Mouse (Mus musculus): Measurements from ENCODE around the gene Itgae. TPM values are rescaled to one million over a fixed set of nuclear protein-coding genes. Genes with fewer than 3 reads are reported as not detected.

Itgae gene
- total RNA-seq, 2 experiments from 2014 or later, result 0.07 to 0.16 TPM

DNA sequence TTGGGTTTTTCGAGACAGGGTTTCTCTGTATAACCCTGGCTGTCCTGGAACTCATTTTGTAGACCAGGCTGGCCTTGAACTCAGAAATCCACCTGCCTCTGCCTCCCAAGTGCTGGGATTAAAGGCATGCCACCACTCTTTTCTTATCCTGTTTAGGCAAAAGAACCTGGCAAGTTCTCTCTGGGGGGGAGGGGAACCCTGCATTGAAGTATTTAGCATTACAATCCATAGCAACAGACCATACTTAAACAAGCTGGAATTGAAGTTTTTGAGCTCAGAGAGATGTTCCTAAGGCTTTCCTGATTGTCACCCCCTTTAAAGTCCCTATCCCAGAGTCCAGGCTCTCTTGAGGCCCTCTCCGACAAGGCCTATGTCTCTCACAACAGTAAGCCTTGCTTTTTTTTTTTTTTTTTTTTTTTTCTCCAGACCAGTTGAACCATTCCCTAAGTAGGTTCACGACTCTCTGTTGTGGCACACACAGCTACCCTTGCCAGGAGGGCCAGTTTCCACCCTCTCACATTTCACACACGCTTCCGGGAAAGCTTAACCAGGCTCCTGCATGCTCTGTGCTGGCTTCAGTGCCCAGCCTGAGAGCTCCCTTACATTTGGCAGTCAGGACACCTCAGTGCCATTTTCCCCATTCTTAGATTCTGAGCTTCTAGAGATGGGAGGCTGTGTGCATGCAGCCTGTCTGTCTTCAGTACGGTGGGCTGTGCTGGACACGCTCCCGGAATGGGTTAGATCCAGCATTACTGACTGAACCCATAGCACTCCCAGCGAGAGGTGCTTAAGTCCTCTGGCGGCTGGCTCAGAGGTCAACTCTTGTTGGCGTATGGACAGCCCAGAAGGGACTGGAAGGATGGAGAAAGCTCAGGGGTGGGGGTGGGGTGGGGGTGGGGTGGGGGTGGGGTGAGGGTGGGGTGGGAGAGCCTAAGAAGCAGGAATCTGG, 55.9 kb downstream of the Itgae start:
- no peak for DNase-seq (ENCODE audit: low spot score in 2 of 2)

DNA sequence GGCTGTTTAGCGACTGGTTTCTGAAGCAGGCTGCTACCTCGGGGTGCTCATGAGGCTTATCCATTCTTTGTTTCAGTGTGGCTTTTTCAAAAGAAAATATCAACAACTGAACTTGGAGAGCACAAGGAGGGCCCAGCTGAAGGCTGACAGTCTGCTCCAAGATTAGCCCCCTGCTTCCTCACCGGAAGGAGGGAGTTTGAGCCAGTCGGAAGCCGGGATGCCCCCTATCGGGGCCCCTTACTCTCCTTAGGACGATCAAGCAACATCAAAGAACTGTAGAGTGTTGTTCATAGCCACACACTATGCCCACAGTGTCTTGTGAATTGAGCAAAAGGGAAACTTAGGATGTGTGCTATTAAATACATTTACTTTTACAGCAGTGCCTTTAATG, 56.6 kb downstream of the Itgae start:
- no peak for DNase-seq (ENCODE audit: low spot score in 2 of 2)

GRCm38 (mm10) chr11:73148209-73148608, 57.8 kb downstream of the Itgae start:
- no peak for DNase-seq (ENCODE audit: low spot score in 2 of 2)

GRCm38 (mm10) chr11:73155071-73155470, 64.7 kb downstream of the Itgae start:
- no peak for DNase-seq (ENCODE audit: low spot score in 2 of 2)

- DNase-seq (ENCODE audit: low spot score in 2 of 2), result peak in 1 of 2 experiments; percentile 61
Observed at GRCm38 (mm10) chr11:73159957-73160810, 69.8 kb downstream of the Itgae start, which contains the start of gene P2rx5. Gene P2rx5 (plus strand): TSS chr11:73160421.

DNA sequence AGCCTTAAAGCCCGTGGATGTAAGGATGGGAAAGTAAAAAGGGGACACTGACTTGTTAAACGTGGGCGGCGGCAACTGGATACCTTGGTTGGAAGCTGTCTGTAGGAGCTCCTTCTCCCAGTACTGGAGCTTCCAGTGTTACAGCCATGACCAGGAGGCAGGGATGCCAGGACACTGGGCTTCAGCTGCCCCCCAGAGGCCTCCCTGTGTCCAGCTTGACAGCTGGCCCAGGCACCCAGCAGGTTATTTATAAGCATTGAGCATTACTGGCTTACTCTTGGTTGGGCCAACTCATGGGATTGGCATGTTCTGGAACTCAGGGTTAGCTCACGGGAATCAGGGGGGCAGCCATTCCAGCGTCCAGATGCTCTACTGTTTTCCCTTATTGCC, 70.4 kb downstream of the Itgae start:
- peak in 1 of 2 experiments; percentile 41 for DNase-seq (ENCODE audit: low spot score in 2 of 2)

GRCm38 (mm10) chr11:73161616-73162015, 71.2 kb downstream of the Itgae start:
- no peak for DNase-seq (ENCODE audit: low spot score in 2 of 2)

DNA sequence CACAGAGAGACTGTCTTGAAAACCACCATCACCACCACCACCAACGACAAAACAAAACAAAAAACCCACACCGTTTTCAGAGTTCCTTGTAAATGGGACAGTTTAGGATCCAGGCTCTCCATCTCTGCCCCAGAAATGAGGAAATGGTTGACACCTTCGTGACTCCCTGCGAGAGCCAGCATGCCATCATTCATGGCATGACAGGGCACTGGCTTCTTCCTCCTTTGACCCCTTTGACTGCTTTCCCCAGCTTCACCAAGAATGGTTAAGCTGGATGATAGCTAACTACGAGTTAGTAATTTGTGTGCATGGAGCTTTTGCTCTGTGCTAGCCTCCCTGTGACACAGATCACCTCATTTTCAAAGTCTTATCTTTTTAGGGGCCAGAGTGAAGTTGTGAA, 71.9 kb downstream of the Itgae start:
- no peak for DNase-seq (ENCODE audit: low spot score in 2 of 2)

DNA sequence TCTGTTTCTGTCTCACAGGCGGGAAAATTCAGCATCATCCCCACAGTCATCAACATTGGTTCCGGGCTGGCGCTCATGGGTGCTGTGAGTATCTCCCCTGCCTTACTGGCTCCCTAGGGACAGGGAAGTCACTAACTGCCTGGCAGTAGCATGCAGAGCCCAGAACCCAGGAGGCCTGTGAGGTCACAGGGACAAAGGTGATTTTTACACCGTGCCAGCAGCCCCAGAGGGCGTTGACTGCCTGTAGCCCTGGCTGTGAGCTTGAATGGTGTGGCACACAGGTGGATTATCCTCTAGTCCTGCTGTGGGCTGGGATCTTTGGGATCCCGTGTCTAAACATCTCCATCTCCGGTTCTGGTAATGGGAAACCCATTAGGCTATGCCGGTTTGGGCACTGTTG, 77.7 kb downstream of the Itgae start:
- DNase-seq (ENCODE audit: low spot score in 2 of 2), result no peak

DNA sequence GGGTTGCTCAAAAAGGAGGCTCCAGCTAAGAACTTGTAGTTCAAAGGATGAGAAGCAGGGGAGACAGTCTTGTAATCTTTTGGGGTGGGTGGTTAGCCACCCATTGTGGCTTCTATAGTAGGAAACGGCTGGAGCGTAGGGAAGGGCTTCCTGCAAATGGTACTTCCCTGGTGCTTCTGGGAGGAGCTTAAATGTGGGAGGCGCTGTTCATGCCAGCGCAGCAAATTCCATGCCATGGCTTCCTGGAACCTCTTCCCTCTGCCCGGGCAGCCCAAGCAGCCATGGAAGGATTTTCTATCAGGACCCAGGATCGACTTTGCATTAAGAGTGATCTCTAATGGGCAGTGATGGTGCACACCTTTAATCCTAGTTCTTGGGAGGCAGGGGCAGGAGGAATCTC, 78.2 kb downstream of the Itgae start:
- DNase-seq (ENCODE audit: low spot score in 2 of 2), result no peak

DNA sequence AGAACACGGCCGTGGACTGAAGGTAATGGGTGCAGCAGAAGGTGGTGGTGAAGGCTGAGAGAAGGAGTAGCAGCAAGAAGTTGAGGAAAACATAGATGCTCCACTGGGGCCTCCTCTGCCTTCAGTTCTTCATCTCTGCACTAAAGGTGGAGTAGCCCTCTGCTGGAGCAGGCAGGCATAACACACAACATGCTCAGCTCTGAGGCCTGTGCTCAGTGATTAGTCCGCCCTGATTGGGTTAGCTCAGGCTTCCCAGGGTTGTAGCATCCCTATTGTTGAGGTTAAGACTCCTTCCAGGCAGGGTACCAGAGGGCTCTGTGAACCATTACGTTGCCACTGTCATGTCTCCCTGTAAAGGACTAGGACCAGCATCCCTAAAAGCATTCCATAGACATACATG, 78.8 kb downstream of the Itgae start:
- DNase-seq (ENCODE audit: low spot score in 2 of 2), result peak in 1 of 2 experiments; percentile 62

GRCm38 (mm10) chr11:73172186-73172585, 81.8 kb downstream of the Itgae start:
- DNase-seq (ENCODE audit: low spot score in 2 of 2), result peak in 1 of 2 experiments; percentile 42

- DNase-seq (ENCODE audit: low spot score in 2 of 2), result no peak
Observed at GRCm38 (mm10) chr11:73175612-73176011, 85.2 kb downstream of the Itgae start.

- DNase-seq (ENCODE audit: low spot score in 2 of 2), result no peak
Observed at GRCm38 (mm10) chr11:73176186-73176585, 85.8 kb downstream of the Itgae start.

DNA sequence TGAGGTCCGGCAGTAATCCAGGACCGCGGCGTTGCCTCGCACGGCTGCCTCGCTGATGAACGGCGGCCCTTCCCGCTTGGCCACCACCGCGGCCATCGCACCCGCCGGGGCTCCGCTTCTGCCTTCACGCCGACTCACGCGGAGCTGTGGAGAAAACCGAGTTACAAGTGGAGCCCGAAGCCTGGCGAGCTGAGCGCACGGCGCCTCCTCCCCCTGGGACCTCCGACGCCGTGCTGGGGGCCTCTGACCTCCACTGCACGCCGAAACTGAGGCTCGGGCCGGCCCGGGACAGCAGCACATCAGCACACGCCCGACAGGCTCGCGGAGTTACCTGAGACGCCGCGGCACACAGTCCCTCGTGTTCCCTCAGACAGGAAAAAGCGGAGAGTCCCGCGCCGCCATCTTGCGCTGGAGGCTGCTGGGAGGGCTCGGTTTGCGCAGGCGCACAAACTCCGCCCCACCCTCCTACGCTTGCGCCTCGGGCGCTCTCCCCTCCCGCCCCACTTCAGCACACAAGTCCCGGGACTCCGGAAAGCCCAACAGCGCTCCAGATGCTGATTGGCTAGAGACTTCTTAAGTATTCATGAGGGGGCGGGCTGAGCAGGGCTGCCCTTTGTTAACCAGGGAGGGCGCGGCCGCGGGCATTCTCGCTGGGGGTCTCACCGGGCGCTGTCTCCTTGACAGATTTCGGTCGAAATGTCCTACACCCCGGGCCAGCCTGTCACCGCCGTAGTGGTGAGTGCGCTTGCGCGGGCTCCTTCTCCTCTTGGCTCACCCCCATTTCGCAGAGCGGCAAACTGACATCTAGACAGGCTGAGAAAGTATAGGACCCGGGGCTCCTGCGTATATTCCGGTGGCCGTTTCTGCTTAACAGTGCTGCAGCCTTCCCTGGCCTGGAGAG, 86.5 kb downstream of the Itgae start, which contains the start of the genes Emc6 and Tax1bp3:
Emc6 (minus strand) TSS at position 430 of the 901 bp plus-strand sequence.
Tax1bp3 (plus strand) TSS at position 476 of the 901 bp plus-strand sequence.
- peak; percentile 93 to 97 for DNase-seq (ENCODE audit: low spot score in 2 of 2)

DNA sequence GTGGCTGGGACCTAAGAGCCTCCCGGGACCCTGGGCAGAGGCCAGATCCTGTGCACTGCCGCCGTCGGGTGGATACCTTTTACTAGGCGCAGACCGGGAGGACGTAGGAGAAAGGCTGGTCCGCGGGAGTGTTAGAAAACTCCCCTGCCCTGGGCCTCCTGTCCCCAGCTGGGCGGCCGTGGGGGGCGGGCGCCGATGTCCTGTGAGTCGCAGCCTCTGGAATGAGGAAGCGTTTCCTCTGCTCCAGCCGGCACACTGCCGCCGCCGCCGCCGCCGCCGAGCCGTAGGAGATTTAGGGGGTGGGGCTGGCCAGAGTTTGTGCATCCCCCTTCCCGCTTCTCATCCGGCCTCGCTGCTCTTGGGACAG, 87.1 kb downstream of the Itgae start:
- peak; percentile 83 to 89 for DNase-seq (ENCODE audit: low spot score in 2 of 2)

- DNase-seq (ENCODE audit: low spot score in 2 of 2), result no peak
Observed at GRCm38 (mm10) chr11:73177895-73178294, 87.5 kb downstream of the Itgae start.

DNA sequence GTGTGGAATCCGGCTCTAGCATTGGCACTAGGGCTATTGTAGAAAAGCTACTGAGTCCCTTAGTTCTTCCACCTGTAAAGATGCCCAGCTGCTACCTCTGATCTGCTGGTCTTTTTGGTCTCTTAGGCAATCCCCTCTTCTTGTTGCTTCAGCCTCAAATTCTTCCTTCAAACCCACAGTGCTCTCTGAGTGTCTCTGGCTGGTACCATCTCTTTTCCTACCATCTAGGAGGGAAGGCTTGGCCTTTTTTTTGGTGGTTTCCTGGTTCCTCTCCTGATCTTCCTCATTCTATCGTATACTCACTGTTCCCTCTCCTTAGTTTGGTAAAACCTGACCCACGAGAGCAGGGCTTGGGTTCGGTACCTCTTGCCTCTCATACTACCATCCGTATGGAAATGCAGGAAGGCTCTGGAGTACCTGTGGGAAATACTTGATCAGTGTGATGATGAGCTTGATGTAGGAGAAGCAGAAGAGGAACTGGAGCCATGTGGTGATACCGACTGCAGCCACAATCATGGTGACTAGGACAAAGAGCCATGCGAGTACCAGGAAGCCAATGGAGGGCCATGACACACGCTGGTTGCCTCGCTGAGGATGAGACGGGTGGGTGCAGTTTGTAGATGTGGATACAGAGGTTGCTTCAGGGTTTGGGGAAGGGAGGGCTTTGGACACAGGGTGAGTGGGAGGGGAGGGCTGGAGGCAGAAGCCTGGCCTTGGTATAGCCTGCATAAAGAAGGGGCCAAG, 95.7 kb downstream of the Itgae start:
- DNase-seq (ENCODE audit: low spot score in 2 of 2), result no peak

DNA sequence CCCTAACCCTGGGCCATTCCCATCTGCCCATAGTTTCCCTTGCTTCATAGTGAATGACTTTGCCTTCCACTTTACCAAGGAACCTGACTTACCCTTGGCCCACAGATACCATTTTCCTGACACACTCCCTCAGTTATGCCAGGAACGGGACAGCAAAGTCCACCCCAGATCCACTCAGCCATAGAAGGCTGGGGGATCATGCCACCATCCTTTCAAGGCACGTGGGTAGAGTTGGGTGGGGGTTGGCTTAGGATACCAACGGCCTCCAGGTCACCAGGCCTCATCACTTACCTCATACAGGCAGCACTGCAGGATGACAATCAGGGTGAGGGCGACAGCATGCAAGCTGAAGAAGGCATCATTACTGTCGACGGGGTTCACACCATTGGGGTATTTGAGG, 96.8 kb downstream of the Itgae start:
- DNase-seq (ENCODE audit: low spot score in 2 of 2), result no peak

GRCm38 (mm10) chr11:73193047-73193446, 102.7 kb downstream of the Itgae start:
- no peak for DNase-seq (ENCODE audit: low spot score in 2 of 2)

Data from gastrocnemius, postnatal 4 days (tissue).